Mouse (Mus musculus): ENCODE data around the gene Tcf12.

The Tcf12 gene

GRCm38 (mm10) chr9:72111622-72112550 is at the start of gene Tcf12:
Gene Tcf12, minus strand, starts transcription at chr9:72111871.
- DNase-seq (ENCODE audit: low spot score): peak; percentile 92

DNA sequence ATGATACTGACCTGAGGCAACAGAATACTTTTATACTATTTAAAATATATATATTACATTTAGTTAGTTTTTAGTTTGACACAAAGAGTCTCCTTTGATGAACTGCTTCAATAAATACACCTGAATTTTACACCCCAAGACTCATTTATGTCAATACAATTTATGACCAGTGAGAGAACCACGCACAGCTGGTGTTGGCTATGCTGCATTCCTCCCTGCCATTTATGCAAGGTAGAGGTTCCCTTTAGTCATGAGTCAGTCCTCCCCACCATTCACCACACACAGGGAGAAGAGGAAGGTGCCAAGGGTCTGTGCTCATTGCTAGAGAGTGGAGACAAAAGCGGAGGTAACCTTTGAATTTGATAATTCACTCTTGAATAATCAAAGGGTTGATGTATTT is 46.7 kb upstream of the Tcf12 start:
- no peak for DNase-seq (ENCODE audit: low spot score)

- no peak for DNase-seq (ENCODE audit: low spot score)
These were observed 45.4 kb upstream of the Tcf12 start for GRCm38 (mm10) chr9:72157091-72157490.

DNA sequence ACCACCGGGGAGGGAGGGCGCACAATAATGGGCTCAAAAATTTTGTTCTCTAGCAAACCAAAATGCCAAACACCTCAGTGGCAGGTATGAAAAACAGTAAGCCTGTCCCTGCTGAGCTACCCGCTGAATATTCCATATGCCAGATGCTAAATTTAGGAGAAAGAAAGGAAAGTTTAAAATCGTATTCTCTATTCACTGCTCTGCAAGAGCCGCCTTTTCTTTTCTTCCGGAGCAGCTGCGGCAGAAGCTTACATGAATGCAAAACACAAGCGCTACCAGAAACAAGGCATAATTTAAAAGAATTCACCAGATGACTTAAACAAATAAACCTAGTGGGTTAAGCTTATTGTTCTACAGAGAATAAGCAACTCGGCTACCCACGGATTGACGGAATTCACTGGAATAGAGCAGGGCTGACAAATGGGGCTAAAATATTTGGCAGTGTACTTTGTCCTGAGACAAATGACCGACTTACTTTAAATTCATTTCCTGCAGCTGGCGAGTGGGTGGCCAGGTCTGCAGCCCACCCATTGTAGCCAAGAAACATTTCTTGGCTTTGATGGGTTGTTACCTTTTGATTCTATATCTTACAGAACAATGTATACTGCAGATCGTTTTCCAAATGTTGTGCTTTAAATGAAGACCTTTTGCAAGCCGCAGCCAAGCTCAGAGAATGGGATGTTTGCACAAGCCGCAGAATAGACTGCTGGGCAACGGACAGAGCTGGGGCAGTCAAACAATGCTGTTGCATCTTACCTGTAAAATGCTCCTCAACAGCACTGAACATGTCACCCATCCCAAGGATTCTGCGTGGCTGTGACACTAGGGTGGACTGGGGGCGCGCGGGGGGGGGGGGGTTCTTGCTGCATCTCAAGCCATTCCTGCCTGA is 43.8 kb upstream of the Tcf12 start:
- peak; percentile 45 for DNase-seq (ENCODE audit: low spot score)

DNA sequence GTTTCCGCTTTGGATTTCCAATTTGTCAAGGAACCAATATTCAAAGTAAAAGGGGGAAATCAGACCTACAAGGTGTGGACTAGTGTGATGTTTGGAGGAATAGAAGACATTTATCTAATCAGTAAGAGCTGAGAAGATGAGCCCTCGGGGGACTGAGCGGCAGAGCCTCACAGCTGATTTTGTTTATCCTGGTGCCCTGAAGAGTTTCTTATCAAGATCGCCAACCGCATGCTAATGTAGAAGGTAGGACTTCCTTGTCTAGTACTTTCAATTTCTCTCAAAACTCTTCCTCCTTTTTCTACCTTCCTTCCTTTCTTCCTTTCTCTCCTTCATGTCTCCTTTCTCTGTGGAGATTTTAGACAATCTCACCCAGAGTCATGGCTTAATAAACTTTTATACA is 32.5 kb upstream of the Tcf12 start:
- DNase-seq (ENCODE audit: low spot score): no peak

GRCm38 (mm10) chr9:72137899-72138298 is 26.2 kb upstream of the Tcf12 start:
- DNase-seq (ENCODE audit: low spot score): no peak

DNA sequence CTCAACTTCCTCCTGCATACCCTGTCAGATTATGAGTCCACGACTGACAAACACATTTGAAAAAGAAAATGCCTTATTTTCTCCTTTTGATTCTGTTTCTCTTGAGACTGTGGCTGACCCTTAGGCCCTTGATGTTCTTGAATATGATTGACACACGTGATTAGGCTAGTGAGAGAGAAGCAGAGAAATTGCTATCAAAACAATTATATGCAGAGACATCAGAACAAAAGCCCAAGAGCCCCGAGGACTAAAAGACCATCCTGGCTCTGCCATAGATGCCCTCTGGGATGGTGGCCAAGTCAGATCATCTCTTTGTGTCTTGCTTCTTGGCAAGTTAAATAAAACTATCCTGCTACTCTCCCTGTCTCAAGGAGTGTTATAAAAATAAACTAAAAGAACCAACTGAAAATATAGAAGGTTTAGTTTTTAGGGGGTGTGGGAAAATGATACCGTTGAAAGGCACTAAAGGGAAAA is 22.1 kb upstream of the Tcf12 start:
- DNase-seq (ENCODE audit: low spot score): no peak

- DNase-seq (ENCODE audit: low spot score): peak; percentile 88
These were observed 21.6 kb upstream of the Tcf12 start for GRCm38 (mm10) chr9:72133089-72133771.

DNA sequence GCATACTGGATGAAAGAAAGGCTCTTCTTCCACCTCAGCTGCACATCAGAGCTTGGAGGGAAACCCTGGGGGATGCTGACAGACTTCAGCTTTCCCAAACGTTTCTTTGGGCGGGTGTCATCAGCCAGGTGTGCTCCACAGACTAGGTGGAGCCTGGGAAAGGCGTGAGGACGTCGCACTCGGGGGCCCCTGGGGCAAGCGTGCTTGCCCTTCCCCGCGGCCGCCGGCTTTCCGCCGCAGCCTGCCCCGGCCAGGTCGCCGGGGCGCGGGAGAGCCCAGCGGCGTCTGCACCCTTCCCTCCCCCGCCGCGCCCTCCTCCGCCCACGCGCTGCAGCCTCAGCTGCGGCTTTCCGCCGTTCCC is 21.0 kb upstream of the Tcf12 start:
- DNase-seq (ENCODE audit: low spot score): no peak

DNA sequence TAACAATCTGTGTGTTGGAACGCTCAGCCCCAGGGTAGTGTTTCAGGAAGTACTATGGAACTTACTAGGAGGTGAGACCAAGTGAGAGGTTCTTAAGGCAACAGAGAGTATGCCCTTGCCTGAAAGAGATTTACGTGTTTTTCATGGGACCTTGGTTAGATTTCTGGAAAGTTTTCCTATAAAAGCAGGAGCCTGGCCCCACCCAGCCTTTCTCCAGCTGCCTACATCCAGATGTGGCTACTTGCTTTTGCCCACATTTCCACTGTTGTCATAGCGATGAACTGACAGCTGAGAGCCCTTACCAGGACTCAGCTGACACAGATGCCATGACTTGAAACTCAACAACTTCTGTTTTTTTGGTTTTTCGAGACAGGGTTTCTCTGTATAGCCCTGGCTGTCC is 18.2 kb upstream of the Tcf12 start:
- no peak for DNase-seq (ENCODE audit: low spot score)

GRCm38 (mm10) chr9:72125442-72125841 is 13.8 kb upstream of the Tcf12 start:
- no peak for DNase-seq (ENCODE audit: low spot score)

GRCm38 (mm10) chr9:72118490-72118889 is 6.8 kb upstream of the Tcf12 start:
- DNase-seq (ENCODE audit: low spot score): no peak

DNA sequence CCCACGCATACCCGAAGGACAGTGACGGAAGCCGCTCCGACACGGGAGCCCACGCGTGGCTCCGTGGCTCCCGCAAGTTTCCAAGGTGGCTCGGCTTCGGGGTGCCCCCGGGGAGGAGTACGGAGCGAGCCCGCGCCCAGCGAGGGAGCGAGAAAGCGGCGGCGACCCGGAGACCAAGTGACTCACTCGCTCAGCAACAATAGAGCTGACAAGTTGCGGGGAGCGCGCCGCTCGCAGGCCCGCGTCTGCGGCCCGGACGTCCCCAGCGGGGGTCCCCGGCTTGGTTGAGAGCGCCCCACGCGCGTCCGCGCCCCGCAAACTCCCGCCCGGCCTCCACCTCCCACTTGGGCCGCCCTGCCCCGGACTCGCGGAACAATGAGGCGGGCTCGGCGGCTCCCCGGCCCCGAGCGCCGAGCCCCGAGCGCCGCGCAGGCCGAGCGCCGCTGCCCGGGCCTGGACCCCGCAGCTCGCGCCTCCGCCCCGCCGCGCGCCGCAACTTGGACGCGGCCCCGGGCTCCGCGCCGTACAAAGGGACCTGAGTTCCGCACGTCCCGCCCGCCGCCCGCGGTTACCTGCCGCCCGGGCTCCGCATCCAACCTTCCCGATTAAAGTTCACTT is 558 bp downstream of the Tcf12 start:
- peak; percentile 75 for DNase-seq (ENCODE audit: low spot score)

- DNase-seq (ENCODE audit: low spot score): peak; percentile 64
These were observed 1.1 kb downstream of the Tcf12 start for GRCm38 (mm10) chr9:72110627-72111003.

- DNase-seq (ENCODE audit: low spot score): no peak
These were observed 8.2 kb downstream of the Tcf12 start for GRCm38 (mm10) chr9:72103471-72103870.

GRCm38 (mm10) chr9:72099945-72100685 is 11.6 kb downstream of the Tcf12 start:
- no peak for DNase-seq (ENCODE audit: low spot score)

GRCm38 (mm10) chr9:72098056-72098455 is 13.6 kb downstream of the Tcf12 start:
- DNase-seq (ENCODE audit: low spot score): no peak

DNA sequence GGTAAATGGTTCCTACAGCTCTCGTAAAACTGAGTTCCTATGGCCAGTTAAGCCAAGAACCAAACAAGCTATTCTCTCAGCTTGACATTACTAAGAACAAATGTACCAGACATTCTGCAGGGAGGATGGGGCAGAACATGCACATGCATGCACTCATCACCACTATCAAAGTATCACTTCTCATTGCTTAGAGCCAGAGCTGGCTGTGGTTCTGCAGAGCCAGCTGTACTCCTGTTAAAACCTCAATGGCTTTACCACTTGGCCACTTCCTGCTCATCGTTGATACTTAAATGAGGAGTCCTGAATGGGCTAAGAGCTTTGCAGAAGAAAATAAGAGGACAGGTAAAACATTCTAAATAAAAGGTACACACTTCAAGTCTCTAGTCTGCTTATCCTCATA is 14.6 kb downstream of the Tcf12 start:
- DNase-seq (ENCODE audit: low spot score): no peak

GRCm38 (mm10) chr9:72094675-72095074 is 17.0 kb downstream of the Tcf12 start:
- peak; percentile 28 for DNase-seq (ENCODE audit: low spot score)

GRCm38 (mm10) chr9:72092191-72092590 is 19.5 kb downstream of the Tcf12 start:
- no peak for DNase-seq (ENCODE audit: low spot score)

Measured in embryo, embryonic 10 days (tissue).